Comparison of ENCODE assay signal across 17 mouse cellular contexts in the genomic region with DNA sequence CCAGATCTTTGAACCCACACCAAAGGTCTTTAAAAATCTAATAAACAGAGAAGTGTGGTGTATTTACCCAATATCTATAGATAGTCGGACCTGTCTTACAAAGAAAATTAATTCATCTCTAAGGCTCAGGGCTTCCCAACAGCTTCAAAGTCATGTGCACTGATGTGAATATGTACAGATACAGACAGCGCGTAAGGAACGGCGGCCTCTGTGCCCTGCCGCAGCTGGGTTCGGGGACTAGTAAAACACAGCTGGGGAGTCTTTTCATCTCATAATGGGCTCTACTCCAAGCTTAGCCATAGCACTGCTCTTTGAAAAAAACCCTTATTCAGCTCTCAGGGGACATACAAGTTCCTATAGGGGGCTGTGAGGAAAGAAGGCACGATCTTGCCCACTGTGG.
DNase-seq lines count a peak whose midpoint lies in the region; ATAC-seq lines count a peak whose summit lies in the region.
"Had no signal": no experiment of that assay in that cellular context is flagged by ENCODE, and none has a peak within 500 bp of the region (broad histone marks: within the 10 kb centered on the region; RNA-seq: fewer than 3 reads in every experiment).

No protein-coding gene starts in this region.

- peaks cover 14% of the 10 kb centered on the region; the same call in 1 of the 2 replicates for H3K4me1 ChIP-seq in forebrain, embryonic 15.5 days
- peaks cover 17% of the 10 kb centered on the region for H3K4me1 ChIP-seq in forebrain, embryonic 10.5 days
- peaks cover 12% of the 10 kb centered on the region; the same call in 1 of the 2 replicates for H3K4me1 ChIP-seq in neural tube, embryonic 15.5 days
- H3K4me1 ChIP-seq in midbrain, embryonic 14.5 days (ENCODE audit: control insufficient read depth, insufficient read depth, low read length) = peaks cover 21% of the 10 kb centered on the region

- H3K36me3 ChIP-seq in forebrain, embryonic 15.5 days = no peaks in the 10 kb centered on the region
- no peaks in the 10 kb centered on the region for H3K36me3 ChIP-seq in forebrain, embryonic 10.5 days (replicated peaks)
- no peaks in the 10 kb centered on the region for H3K36me3 ChIP-seq in neural tube, embryonic 15.5 days
- no peaks in the 10 kb centered on the region for H3K36me3 ChIP-seq in midbrain, embryonic 14.5 days (ENCODE audit: control insufficient read depth, insufficient read depth, low read length)
- H3K36me3 ChIP-seq: embryonic facial prominence, embryonic 12.5 days; heart, embryonic 13.5 days; hindbrain, embryonic 15.5 days had no signal

- H3K27ac ChIP-seq in forebrain, embryonic 15.5 days (replicated peaks) = 0 out of 2 replicates have a peak overlapping the region, but pooled peaks have one; percentile 15
- H3K27ac ChIP-seq in forebrain, embryonic 10.5 days = no peak overlapping the region
- H3K27ac ChIP-seq in neural tube, embryonic 15.5 days (replicated peaks) = no peak overlapping the region
- H3K27ac ChIP-seq in midbrain, embryonic 14.5 days (replicated peaks; ENCODE audit: low read depth, low read length) = no peak overlapping the region
- H3K27ac ChIP-seq: embryonic facial prominence, embryonic 12.5 days; heart, embryonic 13.5 days; hindbrain, embryonic 15.5 days had no signal

- ATAC-seq in forebrain, embryonic 15.5 days (replicated peaks) = peak; percentile 63
- peak; percentile 45; the same call in 1 of the 2 replicates for ATAC-seq in neural tube, embryonic 15.5 days (ENCODE audit: low FRiP score)
- no peak for ATAC-seq in midbrain, embryonic 14.5 days (ENCODE audit: low FRiP score, low TSS enrichment)

- 65% methylated on average over 8 of the region's 8 CpGs for WGBS in forebrain, embryonic 15.5 days
- 89% methylated on average over 8 of the region's 8 CpGs for WGBS in forebrain, embryonic 10.5 days
- 66% methylated on average over 8 of the region's 8 CpGs for WGBS in neural tube, embryonic 15.5 days
- 69% methylated on average over 8 of the region's 8 CpGs for WGBS in midbrain, embryonic 14.5 days

- DNase-seq in forebrain, embryonic 10.5 days (ENCODE audit: extremely low spot score, low spot score) = no peak
- no peak for DNase-seq in neural tube, embryonic 10.5 days (ENCODE audit: extremely low spot score, low spot score)
- peak; percentile 17 for DNase-seq in midbrain, embryonic 14.5 days
- DNase-seq in cerebellum, adult 8-10 months = no peak
- no peak for DNase-seq in kidney, adult 18-20 months
- DNase-seq: adrenal gland, adult 2 months; adrenal gland, postnatal 25 days; cerebellum, adult 2 months; cerebellum, postnatal 14 days; gastrocnemius, postnatal 36 days; heart, adult 11 months; heart, postnatal 36 days had no signal

- no peaks in the 10 kb centered on the region for H3K9me3 ChIP-seq in forebrain, embryonic 15.5 days
- no peaks in the 10 kb centered on the region for H3K9me3 ChIP-seq in forebrain, embryonic 10.5 days
- H3K9me3 ChIP-seq in neural tube, embryonic 15.5 days (replicated peaks) = no peaks in the 10 kb centered on the region
- no peaks in the 10 kb centered on the region for H3K9me3 ChIP-seq in midbrain, embryonic 14.5 days (ENCODE audit: control insufficient read depth, low read length)
- H3K9me3 ChIP-seq: embryonic facial prominence, embryonic 12.5 days; heart, embryonic 13.5 days; hindbrain, embryonic 15.5 days had no signal

- H3K9ac ChIP-seq in forebrain, embryonic 15.5 days (replicated peaks) = no peak overlapping the region
- no peak overlapping the region for H3K9ac ChIP-seq in neural tube, embryonic 15.5 days (replicated peaks)
- H3K9ac ChIP-seq in midbrain, embryonic 14.5 days (replicated peaks; ENCODE audit: low read length) = no peak overlapping the region
- H3K9ac ChIP-seq: embryonic facial prominence, embryonic 12.5 days; heart, embryonic 13.5 days; hindbrain, embryonic 15.5 days had no signal

- no peak overlapping the region for H3K4me2 ChIP-seq in forebrain, embryonic 15.5 days (replicated peaks)
- H3K4me2 ChIP-seq in neural tube, embryonic 15.5 days = no peak overlapping the region
- H3K4me2 ChIP-seq in midbrain, embryonic 14.5 days (ENCODE audit: low read length) = no peak overlapping the region
- H3K4me2 ChIP-seq: embryonic facial prominence, embryonic 12.5 days; heart, embryonic 13.5 days; hindbrain, embryonic 15.5 days had no signal

- no peaks in the 10 kb centered on the region for H3K27me3 ChIP-seq in forebrain, embryonic 15.5 days
- peaks cover 5% of the 10 kb centered on the region; the same call in 1 of the 2 replicates for H3K27me3 ChIP-seq in forebrain, embryonic 10.5 days (ENCODE audit: poor library complexity, severe bottlenecking)
- no peaks in the 10 kb centered on the region for H3K27me3 ChIP-seq in neural tube, embryonic 15.5 days (replicated peaks)
- no peaks in the 10 kb centered on the region for H3K27me3 ChIP-seq in midbrain, embryonic 14.5 days (ENCODE audit: control insufficient read depth, insufficient read depth, low read length)
- H3K27me3 ChIP-seq: embryonic facial prominence, embryonic 12.5 days; heart, embryonic 13.5 days; hindbrain, embryonic 15.5 days had no signal

- H3K4me3 ChIP-seq in forebrain, embryonic 15.5 days = no peak overlapping the region
- H3K4me3 ChIP-seq in forebrain, embryonic 10.5 days = no peak overlapping the region
- H3K4me3 ChIP-seq in neural tube, embryonic 15.5 days (replicated peaks) = no peak overlapping the region
- H3K4me3 ChIP-seq in midbrain, embryonic 14.5 days (replicated peaks; ENCODE audit: low read depth, low read length) = no peak overlapping the region
- H3K4me3 ChIP-seq: embryonic facial prominence, embryonic 12.5 days; heart, embryonic 13.5 days; hindbrain, embryonic 15.5 days had no signal
